Mouse (Mus musculus) macrophage (primary cell): ENCODE data around the gene Gm49776. TPM values are rescaled to one million over a fixed set of nuclear protein-coding genes. Genes with fewer than 3 reads are reported as not detected.
"Not testable (repeated sequence)": the region's sequence is repeated elsewhere in the genome, so short reads cannot be mapped to it uniquely, and the experiment has no call there.

Experiments
- H3K27ac ChIP-seq: fragments of 350-480 bp; formaldehyde crosslinking; 2 replicates; pipeline ENCODE4 v1.9.0; 2021
- H3K36me3 ChIP-seq: fragments of 350-480 bp; formaldehyde crosslinking; 2 replicates; pipeline ENCODE4 v1.9.0; 2021; ENCODE audit errors: inconsistent target
- H3K4me3 ChIP-seq: fragments of 350-480 bp; formaldehyde crosslinking; 2 replicates; pipeline ENCODE4 v1.9.0; 2021; ENCODE audit errors: inconsistent target
- H3K79me2 ChIP-seq: fragments of 350-480 bp; formaldehyde crosslinking; 2 replicates; pipeline ENCODE4 v1.9.0; 2021; ENCODE audit errors: inconsistent target
- WGBS: methylation state at CpG from one replicate; pipeline ENCODE4 v1.1.7; 2026; ENCODE audit warnings: inconsistent platforms; ENCODE audit not compliant: missing documents; 5-methylcytosine and 5-hydroxymethylcytosine counted together
- polyA plus RNA-seq: library from polyadenylated mRNA; stranded (reverse); fragments of 250-400 nt; gene quantifications from 3 replicates; pipeline ENCODE4 v1.2.4, GENCODE M21; 2018; ENCODE audit warnings: inconsistent platforms
- total RNA-seq, 78 experiments: library from RNA; depleted of rRNA; stranded (reverse); fragments of 250-400 nt; gene quantifications; 1 replicate in 9 of 78; 2 replicates in 24 of 78; 3 replicates in 43 of 78; 4 replicates in 2 of 78; pipeline ENCODE4 v1.2.4; 2018; ENCODE audit warnings: inconsistent platforms in 56 of 78

Gene Gm49776
- not detected for total RNA-seq (2018; cell fraction: chromatin; rRNA removed)
- total RNA-seq (2018; cell fraction: cytosol; rRNA removed) = under 1 TPM in 1 of 26 experiments, not detected in 25; 0.31 TPM
- 1 to 10 TPM in 1 of 26 experiments, not detected in 25; 2.6 TPM for total RNA-seq (2018; cell fraction: nucleus; rRNA removed)
- not detected in 3 replicates for polyA plus RNA-seq

GRCm38 (mm10) chr16:18258221-18258620 lies at the start of gene Gm49776:
Gene Gm49776, minus strand, starts transcription at chr16:18258321.
- H3K27ac ChIP-seq = no peak within 1 kb of the TSS
- no peaks in the 10 kb centered on the region for H3K79me2 ChIP-seq
- H3K36me3 ChIP-seq = peaks cover 70% of the 10 kb centered on the region
- WGBS = 88% methylated on average over 2 of the region's 2 CpGs
- no peak within 1 kb of the TSS for H3K4me3 ChIP-seq

GRCm38 (mm10) chr16:18289614-18290013 lies 31.5 kb upstream of the Gm49776 start:
- H3K4me3 ChIP-seq = peak overlapping the region; percentile 32
- 0% methylated on average over 4 of the region's 10 CpGs for WGBS
- H3K27ac ChIP-seq = peak overlapping the region; percentile 28; the same call in 1 of the 2 replicates
- not testable (repeated sequence) for H3K36me3 ChIP-seq
- H3K79me2 ChIP-seq = peaks cover 41% of the 10 kb centered on the region

- peak within 1 kb of the TSS; percentile 57 for H3K27ac ChIP-seq
- peaks cover 46% of the 10 kb centered on the region for H3K79me2 ChIP-seq
- WGBS = 2% methylated on average over 52 of the region's 71 CpGs
- H3K36me3 ChIP-seq = peaks cover 8% of the 10 kb centered on the region; the same call in 1 of the 2 replicates
- H3K4me3 ChIP-seq = peak within 1 kb of the TSS; percentile 74
Measured at GRCm38 (mm10) chr16:18289067-18289588, 31.0 kb upstream of the Gm49776 start, which contains the start of gene Dgcr8. Gene Dgcr8, minus strand, starts transcription at chr16:18289246.

GRCm38 (mm10) chr16:18288581-18289061 lies 30.5 kb upstream of the Gm49776 start:
- Histone ChIP-seq H3K79me2 (peaks cover 51% of the 10 kb centered on the region), H3K36me3 (peaks cover 13% of the 10 kb centered on the region), H3K4me3 (peak overlapping the region; percentile 74), H3K27ac (peak overlapping the region; percentile 57)
- 0% methylated on average over 25 of the region's 31 CpGs for WGBS

GRCm38 (mm10) chr16:18288166-18288565 lies 30.0 kb upstream of the Gm49776 start:
- 2% methylated on average over 4 of the region's 4 CpGs for WGBS
- Histone ChIP-seq H3K27ac (peak overlapping the region; percentile 57), H3K36me3 (peaks cover 17% of the 10 kb centered on the region), H3K79me2 (peaks cover 51% of the 10 kb centered on the region), H3K4me3 (peak overlapping the region; percentile 74)

GRCm38 (mm10) chr16:18275166-18275565 lies 17.0 kb upstream of the Gm49776 start:
- Histone ChIP-seq H3K27ac (no peak overlapping the region), H3K4me3 (no peak overlapping the region), H3K36me3 (peaks cover 53% of the 10 kb centered on the region), H3K79me2 (no peaks in the 10 kb centered on the region)
- 100% methylated on average over 2 of the region's 2 CpGs for WGBS

DNA sequence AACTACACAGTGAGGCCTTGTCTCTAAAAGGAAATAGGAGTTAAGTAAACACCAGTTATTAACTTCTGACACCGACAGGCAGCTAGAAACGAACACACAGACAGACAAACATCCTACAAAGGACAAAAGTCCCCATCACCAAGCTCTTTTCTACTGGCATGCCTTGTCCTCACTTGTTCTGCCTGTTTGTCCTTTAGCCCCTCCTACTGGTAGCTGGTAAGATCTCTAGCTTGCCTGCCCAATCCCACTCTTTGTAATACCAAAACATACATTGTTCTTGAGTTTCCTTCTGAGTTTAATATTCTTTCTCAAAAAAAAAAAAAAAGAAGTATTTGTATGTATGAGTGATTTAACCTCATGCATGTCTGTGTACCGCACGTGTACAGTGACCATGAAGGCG lies 10.1 kb upstream of the Gm49776 start:
- Histone ChIP-seq H3K79me2 (no peaks in the 10 kb centered on the region), H3K27ac (no peak overlapping the region), H3K36me3 (peaks cover 38% of the 10 kb centered on the region), H3K4me3 (no peak overlapping the region)
- WGBS = 85% methylated on average over 5 of the region's 5 CpGs

- peaks cover 37% of the 10 kb centered on the region for H3K36me3 ChIP-seq
- no peak overlapping the region for H3K27ac ChIP-seq
- WGBS = 93% methylated on average over 1 of the region's 2 CpGs
- no peaks in the 10 kb centered on the region for H3K79me2 ChIP-seq
- H3K4me3 ChIP-seq = no peak overlapping the region
Measured at GRCm38 (mm10) chr16:18265024-18265423, 6.9 kb upstream of the Gm49776 start.

DNA sequence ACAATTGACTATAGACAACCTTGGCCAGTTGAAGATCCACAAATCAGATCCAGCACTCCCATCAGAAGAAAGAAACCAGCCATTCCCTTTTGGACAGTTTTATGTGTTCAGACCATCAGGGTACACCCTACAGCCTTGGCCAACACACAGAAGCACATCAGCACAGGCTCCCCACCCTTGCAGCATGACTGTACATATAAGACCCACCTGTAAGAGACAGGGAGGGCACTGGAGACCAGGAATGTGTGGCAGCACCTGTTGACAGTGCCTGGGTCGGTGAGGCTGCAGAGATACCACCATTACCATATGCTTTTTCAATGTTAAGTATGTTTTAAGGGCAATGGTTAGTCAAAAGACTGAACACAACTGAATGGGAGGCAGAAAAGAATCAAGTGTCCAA lies 4.3 kb downstream of the Gm49776 start:
- WGBS = 77% methylated on average over 1 of the region's 1 CpGs
- H3K27ac ChIP-seq = no peak overlapping the region
- H3K4me3 ChIP-seq = no peak overlapping the region
- H3K79me2 ChIP-seq = peaks cover 32% of the 10 kb centered on the region
- peaks cover 65% of the 10 kb centered on the region for H3K36me3 ChIP-seq

DNA sequence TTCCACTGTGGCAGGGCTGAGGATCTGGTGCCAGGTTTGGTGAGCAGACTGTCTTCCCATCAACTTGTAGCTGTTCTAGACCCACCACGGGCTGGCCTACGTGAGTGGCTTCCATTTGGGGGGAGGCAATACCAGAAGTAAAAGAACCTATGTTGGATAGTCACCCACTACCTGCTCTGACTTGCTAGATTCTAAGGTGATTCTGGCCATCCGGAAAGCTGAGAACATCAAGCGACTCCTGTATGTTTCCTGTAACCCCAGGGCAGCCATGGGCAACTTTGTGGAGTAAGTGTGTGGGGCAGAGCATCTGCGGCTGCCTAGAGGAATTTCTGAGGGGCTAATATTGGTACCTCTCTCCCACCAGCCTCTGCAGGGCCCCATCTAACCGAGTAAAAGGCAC lies 5.4 kb downstream of the Gm49776 start:
- H3K79me2 ChIP-seq = peaks cover 36% of the 10 kb centered on the region
- H3K4me3 ChIP-seq = no peak overlapping the region
- H3K36me3 ChIP-seq = peaks cover 56% of the 10 kb centered on the region
- H3K27ac ChIP-seq = no peak overlapping the region
- 81% methylated on average over 6 of the region's 6 CpGs for WGBS

- no peak overlapping the region for H3K27ac ChIP-seq
- H3K36me3 ChIP-seq = peaks cover 46% of the 10 kb centered on the region
- H3K79me2 ChIP-seq = peaks cover 53% of the 10 kb centered on the region
- 95% methylated on average over 9 of the region's 10 CpGs for WGBS
- H3K4me3 ChIP-seq = no peak overlapping the region
Measured at GRCm38 (mm10) chr16:18250828-18251790, 7.0 kb downstream of the Gm49776 start.

GRCm38 (mm10) chr16:18250231-18250630 lies 7.9 kb downstream of the Gm49776 start:
- WGBS = 73% methylated on average over 4 of the region's 4 CpGs
- Histone ChIP-seq H3K27ac (peak overlapping the region; percentile 86; the same call in 1 of the 2 replicates), H3K36me3 (peaks cover 50% of the 10 kb centered on the region)

GRCm38 (mm10) chr16:18249364-18249967 lies 8.7 kb downstream of the Gm49776 start:
- 4% methylated on average over 27 of the region's 27 CpGs for whole genome bisulfite sequencing
- H3K79me2 ChIP-seq = peaks cover 69% of the 10 kb centered on the region
- peak overlapping the region; percentile 86 for H3K27ac ChIP-seq
- H3K4me3 ChIP-seq = peak overlapping the region; percentile 89
- H3K36me3 ChIP-seq = peaks cover 54% of the 10 kb centered on the region

More at GRCm38 (mm10) chr16:18250231-18250630, 7.9 kb downstream of the Gm49776 start:
- Histone ChIP-seq H3K4me3 (peak overlapping the region; percentile 89), H3K79me2 (peaks cover 61% of the 10 kb centered on the region)
